Mouse (Mus musculus) layer of hippocampus, postnatal 14 days (tissue): ENCODE results near the gene Cd300a. TPM values are rescaled to one million over a fixed set of nuclear protein-coding genes. Genes with fewer than 3 reads are reported as not detected.
A peak's percentile ranks its signal among the peaks of the same experiment; 100 is the strongest.

Experiments
- DNase-seq, 2 experiments: peaks; one replicate each; pipeline ENCODE4 v3.0.0; 2021 to 2022; ENCODE audit warnings: low spot score in 2 of 2, mixed read lengths in 1 of 2
- total RNA-seq, 2 experiments: library from RNA; stranded (reverse); gene quantifications; 2 replicates each; pipeline ENCODE4 v1.2.3; 2021

Cd300a gene
- total RNA-seq, 2 experiments from 2014 or later = 0.19 to 1.1 TPM

DNA sequence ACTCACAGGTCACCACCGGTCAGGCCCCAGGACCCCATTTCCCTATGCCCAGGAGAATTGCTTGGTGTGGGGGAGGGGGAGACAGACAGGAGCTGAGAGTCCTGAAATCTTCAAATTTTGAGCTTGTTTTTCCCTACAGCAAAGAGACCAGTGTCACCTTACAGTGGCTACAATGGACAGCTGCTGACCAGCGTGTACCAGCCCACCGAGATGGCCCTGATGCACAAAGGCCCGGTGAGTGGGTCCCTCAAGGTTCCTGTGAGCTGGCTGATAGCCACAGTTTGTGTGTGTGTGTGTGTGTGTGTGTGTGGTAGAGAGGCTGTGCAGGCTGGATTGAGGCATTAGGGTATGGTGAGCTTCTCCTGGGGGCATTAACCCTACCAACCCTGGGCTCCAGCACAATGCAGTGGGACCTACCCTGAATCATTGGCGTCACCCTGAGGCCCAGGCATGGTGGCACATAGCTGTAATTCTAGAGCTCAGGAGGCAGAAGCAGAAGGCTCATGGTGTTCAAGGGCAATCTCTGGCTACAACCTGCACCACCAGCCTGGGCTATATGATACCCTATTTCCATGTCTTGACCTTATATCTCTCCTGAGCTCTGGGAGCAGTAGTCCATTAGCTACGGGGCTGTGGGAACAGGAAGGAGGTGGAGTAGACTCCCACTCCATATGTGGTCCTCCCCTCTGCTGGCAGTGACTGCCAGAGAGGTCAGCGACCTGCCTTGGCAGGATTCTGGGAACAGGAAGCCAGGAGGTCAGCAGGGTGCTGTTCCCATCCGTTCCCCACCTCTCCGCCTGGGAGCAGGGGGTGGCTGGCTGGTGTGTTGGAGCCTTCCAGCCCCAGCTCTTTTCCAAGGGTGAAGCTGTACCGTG is 23.1 kb upstream of the Cd300a start:
- no peak for DNase-seq

- DNase-seq = no peak
These were observed 22.2 kb upstream of the Cd300a start for GRCm38 (mm10) chr11:114867361-114868235.

GRCm38 (mm10) chr11:114868280-114868679 is 21.6 kb upstream of the Cd300a start:
- DNase-seq = no peak

GRCm38 (mm10) chr11:114869787-114870186 is 20.1 kb upstream of the Cd300a start:
- DNase-seq = no peak

GRCm38 (mm10) chr11:114871540-114871939 is 18.3 kb upstream of the Cd300a start:
- DNase-seq = no peak

GRCm38 (mm10) chr11:114873022-114873817 is 16.6 kb upstream of the Cd300a start:
- no peak for DNase-seq

DNA sequence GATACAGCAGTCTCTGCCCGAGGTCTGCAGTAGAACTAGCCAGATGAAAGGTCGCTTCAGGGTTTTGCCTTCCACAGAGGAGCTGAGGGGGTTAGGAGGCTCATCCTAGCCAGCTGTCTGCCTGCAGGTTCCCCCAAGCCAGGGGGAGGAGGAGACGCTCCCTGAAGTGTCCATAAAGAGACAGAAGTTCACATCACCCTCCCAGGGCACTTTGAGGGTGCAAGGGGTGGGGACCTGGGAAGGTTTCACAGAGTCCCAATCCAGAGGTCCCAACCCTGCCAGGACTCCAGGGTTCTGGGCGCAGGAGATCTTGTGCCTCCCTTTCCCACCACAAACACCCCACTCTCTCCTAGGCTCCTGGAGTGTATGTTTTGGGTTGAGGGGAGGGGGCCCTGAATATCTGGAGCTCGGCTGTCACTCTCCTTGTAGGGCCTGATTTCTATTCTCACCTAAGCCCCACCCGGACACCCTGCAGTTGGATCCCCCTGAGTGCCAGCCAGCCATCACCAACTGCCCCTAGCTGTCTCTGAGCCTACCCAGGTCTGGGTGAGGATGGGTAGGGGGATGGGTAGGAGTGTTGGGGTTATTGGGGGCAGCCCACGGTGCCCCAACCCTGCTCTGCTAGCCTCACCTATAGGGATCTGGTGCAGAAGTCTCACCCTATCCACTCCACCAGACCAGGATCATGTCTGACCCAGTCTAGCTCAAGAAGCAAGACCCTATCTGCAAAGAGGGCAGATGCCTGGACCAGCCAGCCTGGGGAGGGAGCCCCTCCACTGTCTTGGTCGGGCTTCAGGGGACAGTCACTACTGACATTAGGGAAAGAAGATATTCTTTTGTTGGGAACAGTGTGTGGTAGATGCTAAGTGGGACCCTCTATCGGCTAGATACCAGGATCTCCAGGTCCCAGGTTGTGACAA is 15.4 kb upstream of the Cd300a start:
- DNase-seq = no peak

DNA sequence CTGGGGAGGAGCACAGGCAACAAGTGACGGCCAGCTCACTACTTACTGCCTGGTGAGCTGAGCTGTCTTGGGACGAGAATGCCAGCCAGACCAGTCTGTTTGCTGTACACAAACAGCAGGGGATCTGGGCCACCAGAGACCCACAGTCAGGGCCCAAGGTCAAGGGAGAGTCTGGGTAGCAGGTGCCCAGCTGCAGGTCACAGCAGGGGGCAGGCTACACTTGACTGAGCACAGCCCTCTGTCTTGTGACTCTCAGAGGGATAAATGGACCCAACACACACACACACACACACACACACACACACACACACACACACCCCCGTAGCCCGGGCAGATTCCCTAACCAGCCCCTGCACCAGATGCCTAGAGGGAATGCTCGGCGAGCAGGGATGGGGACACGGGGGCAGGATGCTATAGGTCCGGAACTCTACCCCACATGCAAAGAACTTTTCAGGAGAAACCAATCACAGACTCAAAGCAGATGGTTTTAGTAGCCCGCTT is 14.5 kb upstream of the Cd300a start:
- DNase-seq = no peak

GRCm38 (mm10) chr11:114876176-114876575 is 13.7 kb upstream of the Cd300a start:
- no peak for DNase-seq

DNA sequence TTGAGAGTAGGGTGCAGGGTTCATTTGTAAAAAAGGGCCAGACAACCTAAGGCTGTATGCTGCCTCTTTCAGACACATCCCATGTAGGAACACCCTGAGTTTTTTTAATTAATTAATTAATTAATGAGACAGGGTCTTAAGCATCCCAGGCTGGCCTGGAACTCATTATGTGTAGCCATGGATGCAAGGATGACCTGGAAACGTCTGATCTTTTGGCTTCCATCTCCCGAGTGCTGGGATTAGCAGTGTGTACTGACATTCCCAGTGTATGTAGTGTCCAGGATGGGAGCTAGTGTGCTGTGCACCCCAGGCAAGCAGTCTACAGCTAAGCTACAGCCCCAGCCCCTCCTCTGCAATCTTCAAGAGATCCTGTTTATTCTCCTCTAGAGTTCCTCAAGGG is 13.2 kb upstream of the Cd300a start:
- no peak for DNase-seq

DNA sequence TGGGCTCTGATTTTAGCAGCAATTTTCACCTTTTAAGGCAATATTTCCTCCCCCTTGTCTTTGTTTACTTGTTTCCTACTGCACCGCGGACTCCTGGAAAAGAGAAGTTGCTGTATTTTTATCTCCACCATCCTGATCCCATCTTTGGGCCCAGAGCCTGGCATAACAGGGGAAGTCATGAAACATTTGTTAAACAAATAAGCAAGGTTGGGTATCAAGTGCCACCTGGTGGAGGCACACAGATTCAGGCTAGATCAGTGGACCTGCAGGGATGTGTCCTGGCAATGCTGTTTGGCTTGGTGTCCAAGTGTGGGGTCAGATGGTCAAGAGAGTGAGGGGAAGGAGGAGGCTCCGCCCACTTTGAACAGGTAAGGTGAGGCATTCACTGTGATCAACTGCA is 12.7 kb upstream of the Cd300a start:
- DNase-seq = peak; percentile 41 to 60

GRCm38 (mm10) chr11:114879666-114880065 is 10.2 kb upstream of the Cd300a start:
- peak in 1 of 2 experiments; percentile 32 for DNase-seq

DNA sequence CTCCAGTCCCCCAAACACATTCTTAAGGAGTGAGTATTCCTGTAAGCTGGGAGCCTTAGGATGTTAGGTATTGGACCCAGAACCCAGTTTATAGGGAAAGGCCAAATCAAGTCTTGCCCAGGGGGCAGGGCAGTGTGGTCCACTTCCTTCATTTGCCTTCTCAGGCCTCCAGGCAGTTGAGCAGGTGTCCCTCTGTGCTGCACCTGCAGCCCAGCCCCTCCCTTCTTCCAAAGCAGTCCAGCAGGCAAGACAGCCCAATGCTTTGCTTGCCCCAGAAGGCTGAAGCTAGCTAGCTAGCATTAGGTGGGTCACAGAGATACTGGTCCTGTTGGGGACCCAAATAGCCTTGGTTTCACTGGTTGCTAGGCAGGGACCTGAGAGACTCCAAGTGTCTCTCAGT is 9.7 kb upstream of the Cd300a start:
- DNase-seq = no peak

DNA sequence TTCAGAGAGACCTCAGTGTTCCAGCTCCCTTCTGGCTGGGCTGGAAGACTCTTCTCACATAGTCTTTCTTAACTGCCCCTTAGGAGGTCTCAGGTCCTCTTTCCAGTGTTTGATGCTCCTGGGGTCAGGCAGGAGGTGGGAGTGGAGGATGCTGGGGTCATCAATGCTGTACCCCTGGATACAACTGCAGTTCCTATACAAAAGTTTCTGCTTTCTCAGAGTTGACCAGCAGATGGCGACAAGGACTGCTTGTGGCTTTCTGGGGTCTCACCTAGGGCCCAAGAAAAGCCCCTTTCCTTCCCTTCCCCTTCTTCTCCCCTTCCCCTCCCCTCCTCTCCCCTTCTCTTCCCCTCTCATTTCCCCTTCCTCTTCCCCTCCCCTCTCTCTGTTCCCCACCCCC is 9.3 kb upstream of the Cd300a start:
- peak; percentile 30 to 51 for DNase-seq

DNA sequence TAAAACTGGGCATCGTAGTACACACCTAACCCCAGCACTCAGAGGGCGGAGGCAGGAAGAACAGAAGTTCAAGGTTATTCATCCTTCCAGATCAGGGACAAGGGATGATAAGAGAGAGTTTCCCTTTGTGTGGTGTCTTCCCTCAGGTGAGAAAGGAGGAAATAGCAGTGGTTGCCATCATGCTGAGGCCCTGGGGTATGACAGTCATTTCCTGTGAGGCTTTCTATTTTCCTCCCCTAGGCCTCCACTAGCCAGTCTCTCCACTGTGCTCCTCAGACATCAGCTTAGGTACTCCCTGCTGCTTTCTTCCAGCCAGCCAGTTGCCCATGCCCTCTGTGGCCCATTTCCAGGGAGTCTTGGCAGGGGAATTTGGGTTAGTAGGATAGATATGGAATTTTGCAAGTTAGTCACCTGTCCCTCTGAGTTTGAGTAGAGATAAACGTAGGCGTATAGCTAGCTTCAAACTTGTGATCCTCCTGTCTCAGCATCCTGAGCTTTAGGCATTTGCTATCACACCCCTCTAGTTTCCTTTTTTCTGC is 6.5 kb upstream of the Cd300a start:
- no peak for DNase-seq

DNA sequence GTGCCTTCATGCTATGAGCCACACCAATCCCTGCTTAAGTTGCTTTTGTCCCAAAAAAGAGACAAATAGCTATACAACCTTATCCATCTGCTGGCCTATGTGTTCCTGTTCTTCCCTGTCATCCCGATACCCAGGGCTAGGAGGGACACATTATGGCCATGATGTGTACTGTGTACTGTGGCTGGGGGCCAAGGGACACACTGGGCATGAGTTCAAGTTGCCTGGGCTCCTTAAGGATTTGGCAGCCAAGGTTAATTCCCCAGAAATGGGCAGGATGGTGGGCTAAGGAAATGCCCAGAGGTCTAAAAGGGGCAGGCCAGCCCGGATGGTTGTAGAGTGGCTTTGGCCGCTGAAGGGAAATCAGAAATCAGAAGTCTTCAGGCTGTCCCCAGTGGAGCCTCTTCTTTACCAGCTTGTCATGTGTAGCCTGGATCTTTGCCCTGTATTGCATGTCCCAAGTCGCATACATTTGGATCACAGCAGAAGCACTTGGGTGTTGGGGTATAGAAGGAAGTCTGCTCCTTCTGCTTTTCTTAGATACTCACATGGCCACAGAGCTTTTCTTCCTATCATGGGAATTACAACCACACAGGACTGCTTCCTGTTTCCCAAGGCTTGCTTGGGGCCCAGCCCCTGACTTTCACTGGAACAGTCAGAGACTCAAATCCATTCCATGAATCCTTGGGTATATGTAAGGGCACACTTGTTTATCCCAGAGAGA is 5.3 kb upstream of the Cd300a start:
- DNase-seq = no peak

- no peak for DNase-seq
These were observed 701 bp downstream of the Cd300a start for GRCm38 (mm10) chr11:114890542-114890941.

DNA sequence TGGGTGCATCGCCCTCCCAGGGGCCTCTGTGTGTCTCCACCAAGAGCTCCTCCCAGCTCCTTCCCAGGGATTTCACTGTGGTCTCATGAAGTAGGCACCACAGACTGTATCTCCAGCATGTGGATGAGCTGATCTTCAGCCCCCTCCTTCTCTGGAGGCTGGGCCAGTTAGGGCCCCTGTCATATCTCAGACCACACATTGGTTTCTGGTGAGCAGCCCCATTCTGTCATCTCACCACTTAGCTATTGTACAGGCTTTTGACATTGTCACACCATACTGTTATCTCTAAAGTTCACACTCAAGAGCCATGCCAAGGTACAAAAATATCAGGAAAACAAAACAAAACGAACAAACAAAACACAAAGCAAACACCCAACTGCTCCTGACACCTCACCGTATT is 6.2 kb downstream of the Cd300a start:
- no peak for DNase-seq

GRCm38 (mm10) chr11:114898026-114898425 is 8.2 kb downstream of the Cd300a start:
- no peak for DNase-seq
